In genomic region chr15:40020097-40020496, GRCm38 (mm10) we compare ENCODE assay signal across 15 mouse cellular contexts.
DNase-seq lines count a peak whose midpoint lies in the region; ATAC-seq and TF ChIP-seq lines count a peak whose summit lies in the region.
"Had no signal": no experiment of that assay in that cellular context is flagged by ENCODE, and none has a peak within 500 bp of the region (broad histone marks: within the 10 kb centered on the region; RNA-seq: fewer than 3 reads in every experiment).

No protein-coding gene starts in this region.

- H3K4me3 ChIP-seq in limb, embryonic 14.5 days (replicated peaks; ENCODE audit: low read length): no peak overlapping the region
- no peak overlapping the region for H3K4me3 ChIP-seq in limb, embryonic 10.5 days
- H3K4me3 ChIP-seq in macrophage (ENCODE audit: inconsistent target): no peak overlapping the region
- H3K4me3 ChIP-seq: forebrain, embryonic 13.5 days; heart, embryonic 13.5 days; hindbrain, embryonic 15.5 days had no signal

- peak; percentile 42 for DNase-seq in limb, embryonic 14.5 days (ENCODE audit: low spot score)
- DNase-seq in limb, embryonic 10.5 days (ENCODE audit: low spot score): no peak
- peak; percentile 26 for DNase-seq in brain, embryonic 14.5 days (ENCODE audit: low read depth)
- DNase-seq in gastrocnemius, postnatal 36 days: no peak
- no peak for DNase-seq in thymus, postnatal 36 days
- DNase-seq: adrenal gland, postnatal 14 days; cerebellum, adult 2 months; cerebellum, postnatal 10 days; gastrocnemius, postnatal 10 days; heart, postnatal 36 days had no signal

- no peak overlapping the region for H3K27ac ChIP-seq in limb, embryonic 14.5 days (replicated peaks; ENCODE audit: low read depth, low read length)
- no peak overlapping the region for H3K27ac ChIP-seq in limb, embryonic 10.5 days
- peak overlapping the region; percentile 45 for H3K27ac ChIP-seq in macrophage
- H3K27ac ChIP-seq: forebrain, embryonic 13.5 days; heart, embryonic 13.5 days; hindbrain, embryonic 15.5 days had no signal

- H3K9ac ChIP-seq in limb, embryonic 14.5 days (ENCODE audit: low read depth, low read length, severe bottlenecking): no peak overlapping the region
- H3K9ac ChIP-seq: forebrain, embryonic 13.5 days; heart, embryonic 13.5 days; hindbrain, embryonic 15.5 days had no signal

- H3K4me1 ChIP-seq in limb, embryonic 14.5 days (ENCODE audit: control insufficient read depth, insufficient read depth, low read length): peaks cover 11% of the 10 kb centered on the region
- H3K4me1 ChIP-seq in limb, embryonic 10.5 days: peaks cover 15% of the 10 kb centered on the region

- TF ChIP-seq CTCF in brain, embryonic 14.5 days (IDR thresholded peaks at IDR 0.05; ENCODE audit: borderline replicate concordance, extremely low read depth, insufficient read depth, insufficient read length): no peak

- H3K4me2 ChIP-seq in limb, embryonic 14.5 days (replicated peaks; ENCODE audit: low read depth, low read length, severe bottlenecking): no peak overlapping the region
- H3K4me2 ChIP-seq: forebrain, embryonic 13.5 days; heart, embryonic 13.5 days; hindbrain, embryonic 15.5 days had no signal

- no peak for TF ChIP-seq POLR2A in limb, embryonic 14.5 days (IDR thresholded peaks at IDR 0.05; ENCODE audit: borderline replicate concordance, extremely low read depth, insufficient read depth, insufficient read length)
- no peak for TF ChIP-seq POLR2A in brain, embryonic 14.5 days (IDR thresholded peaks at IDR 0.05; ENCODE audit: borderline replicate concordance, extremely low read depth, insufficient read depth, insufficient read length, poor library complexity, severe bottlenecking)

- H3K79me2 ChIP-seq in macrophage (ENCODE audit: inconsistent target): no peaks in the 10 kb centered on the region

- H3K9me3 ChIP-seq in limb, embryonic 14.5 days (ENCODE audit: control insufficient read depth, low read length): no peaks in the 10 kb centered on the region
- no peaks in the 10 kb centered on the region for H3K9me3 ChIP-seq in limb, embryonic 10.5 days (replicated peaks)
- H3K9me3 ChIP-seq: forebrain, embryonic 13.5 days; heart, embryonic 13.5 days; hindbrain, embryonic 15.5 days had no signal

- ATAC-seq in limb, embryonic 14.5 days (ENCODE audit: low FRiP score, low read depth): no peak
- ATAC-seq: forebrain, embryonic 13.5 days; intestine, embryonic 16.5 days had no signal

- no peaks in the 10 kb centered on the region for H3K36me3 ChIP-seq in limb, embryonic 14.5 days (ENCODE audit: control insufficient read depth, insufficient read depth, low read length)
- H3K36me3 ChIP-seq in limb, embryonic 10.5 days: no peaks in the 10 kb centered on the region
- H3K36me3 ChIP-seq in macrophage (ENCODE audit: inconsistent target): no peaks in the 10 kb centered on the region
- H3K36me3 ChIP-seq: heart, embryonic 13.5 days; hindbrain, embryonic 15.5 days had no signal

- intact Hi-C loops in gastrocnemius, postnatal 36 days (cut with DNase I): no loop called here

- no peaks in the 10 kb centered on the region for H3K27me3 ChIP-seq in limb, embryonic 14.5 days (ENCODE audit: control insufficient read depth, insufficient read depth, low read length)
- H3K27me3 ChIP-seq in limb, embryonic 10.5 days (ENCODE audit: low read depth, poor library complexity, severe bottlenecking): no peaks in the 10 kb centered on the region
- H3K27me3 ChIP-seq: forebrain, embryonic 13.5 days; heart, embryonic 13.5 days; hindbrain, embryonic 15.5 days had no signal

Comparison
In these comparisons a context has a peak if more than half of its experiments do, and no peak if none do; other contexts are left out.
1. DNase-seq: peak in limb, embryonic 14.5 days (single experiment) and brain, embryonic 14.5 days (single experiment); none in limb, embryonic 10.5 days (single experiment), gastrocnemius, postnatal 36 days (0 of 2) and thymus, postnatal 36 days (0 of 2).